Mouse (Mus musculus): ENCODE results near the gene Sec24a. TPM values are rescaled to one million over a fixed set of nuclear protein-coding genes. Genes with fewer than 3 reads are reported as not detected.
A peak's percentile ranks its signal among the peaks of the same experiment; 100 is the strongest.
"Not testable (repeated sequence)": the region's sequence is repeated elsewhere in the genome, so short reads cannot be mapped to it uniquely, and the experiment has no call there.

Gene Sec24a
- polyA plus RNA-seq, 1 experiment from 2014 or later: 18.1 TPM

DNA sequence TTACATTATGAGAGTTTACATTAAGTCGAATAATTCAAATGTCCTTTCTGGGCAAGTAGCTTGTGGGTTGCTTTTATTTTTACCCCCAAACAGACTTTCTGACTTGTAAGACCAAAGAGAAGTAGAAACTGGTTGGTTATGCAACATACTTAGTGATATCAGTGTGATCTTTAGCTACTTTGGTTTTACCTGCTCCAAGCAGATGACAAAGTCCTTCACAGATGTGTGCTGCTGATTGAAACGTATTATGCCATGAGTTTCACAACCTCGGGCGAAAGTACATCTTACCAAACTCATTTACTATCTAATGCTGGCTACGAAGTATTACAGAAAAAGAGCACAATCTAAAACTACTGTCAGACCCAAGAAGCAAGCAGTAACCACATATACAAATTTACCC lies 5.8 kb downstream of the Sec24a start:
- no peak for ATAC-seq (ENCODE audit: low FRiP score, low read depth)
- Histone ChIP-seq H3K27ac (no peak overlapping the region), H3K36me3 (peaks cover 3% of the 10 kb centered on the region; the same call in 1 of the 2 replicates), H3K9ac (no peak overlapping the region), H3K9me3 (no peaks in the 10 kb centered on the region), H3K4me2 (replicated peaks) (no peak overlapping the region), H3K4me1 (peaks cover 21% of the 10 kb centered on the region), H3K4me3 (no peak overlapping the region), H3K27me3 (0 out of 2 replicates have a peak, but pooled peaks cover 4% of the 10 kb centered on the region)
- WGBS: 92% methylated on average over 5 of the region's 5 CpGs

DNA sequence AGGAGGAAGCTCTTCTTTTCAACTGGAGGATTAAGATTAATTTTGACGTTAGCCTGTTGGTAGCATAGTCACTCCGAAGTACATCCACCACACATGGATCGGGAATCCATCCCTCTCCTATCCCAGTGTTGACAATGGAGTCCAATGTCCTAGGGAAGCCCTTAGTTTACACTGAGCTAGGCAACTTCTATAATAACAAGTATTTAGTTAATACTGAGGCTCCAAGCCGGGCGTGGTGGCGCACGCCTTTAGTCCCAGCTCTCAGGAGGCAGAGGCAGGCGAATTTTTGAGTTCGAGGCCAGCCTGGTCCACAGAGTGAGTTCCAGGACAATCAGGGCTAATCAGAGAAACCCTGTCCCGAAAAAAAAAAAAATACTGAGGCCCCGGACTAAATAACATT lies 6.4 kb downstream of the Sec24a start:
- no peak overlapping the region for H3K27ac ChIP-seq
- WGBS: 80% methylated on average over 11 of the region's 11 CpGs
- peak overlapping the region; percentile 97 for H3K9ac ChIP-seq
- H3K36me3 ChIP-seq: peaks cover 3% of the 10 kb centered on the region; the same call in 1 of the 2 replicates
- H3K27me3 ChIP-seq: 0 out of 2 replicates have a peak, but pooled peaks cover 4% of the 10 kb centered on the region
- H3K4me2 ChIP-seq (replicated peaks): peak overlapping the region; percentile 90
- no peaks in the 10 kb centered on the region for H3K9me3 ChIP-seq
- peaks cover 21% of the 10 kb centered on the region for H3K4me1 ChIP-seq
- H3K4me3 ChIP-seq: peak overlapping the region; percentile 100
- ATAC-seq (ENCODE audit: low FRiP score, low read depth): no peak

DNA sequence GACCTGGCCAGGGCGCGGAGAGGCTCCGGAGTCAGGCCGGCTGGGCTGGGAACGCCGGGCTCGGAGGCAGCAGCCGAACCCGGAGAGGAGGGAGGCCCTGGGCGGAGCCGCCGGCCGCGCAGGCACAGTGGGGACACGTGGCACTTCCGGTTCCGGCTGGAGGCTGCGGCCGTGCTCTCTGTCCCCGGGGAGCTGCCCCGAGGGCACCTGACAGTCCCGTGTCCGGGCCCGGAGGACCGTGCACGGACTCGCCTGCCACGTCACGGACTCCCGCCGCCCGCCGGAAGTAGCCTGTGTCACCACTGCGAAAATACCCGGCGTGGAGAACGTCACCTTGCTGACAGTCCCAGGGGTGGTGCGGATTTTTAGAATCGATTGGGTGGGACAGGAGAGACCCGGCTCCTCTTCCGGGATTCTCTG lies 7.1 kb downstream of the Sec24a start:
- Histone ChIP-seq H3K4me3 (peak overlapping the region; percentile 100), H3K4me1 (peaks cover 21% of the 10 kb centered on the region), H3K36me3 (peaks cover 3% of the 10 kb centered on the region; the same call in 1 of the 2 replicates), H3K4me2 (replicated peaks) (peak overlapping the region; percentile 90), H3K27me3 (0 out of 2 replicates have a peak, but pooled peaks cover 4% of the 10 kb centered on the region), H3K9ac (peak overlapping the region; percentile 97), H3K27ac (peak overlapping the region; percentile 61; the same call in 1 of the 2 replicates), H3K9me3 (no peaks in the 10 kb centered on the region)
- WGBS: under 1% methylated on average over 41 of the region's 41 CpGs
- peak; percentile 95 for ATAC-seq (ENCODE audit: low FRiP score, low read depth)

DNA sequence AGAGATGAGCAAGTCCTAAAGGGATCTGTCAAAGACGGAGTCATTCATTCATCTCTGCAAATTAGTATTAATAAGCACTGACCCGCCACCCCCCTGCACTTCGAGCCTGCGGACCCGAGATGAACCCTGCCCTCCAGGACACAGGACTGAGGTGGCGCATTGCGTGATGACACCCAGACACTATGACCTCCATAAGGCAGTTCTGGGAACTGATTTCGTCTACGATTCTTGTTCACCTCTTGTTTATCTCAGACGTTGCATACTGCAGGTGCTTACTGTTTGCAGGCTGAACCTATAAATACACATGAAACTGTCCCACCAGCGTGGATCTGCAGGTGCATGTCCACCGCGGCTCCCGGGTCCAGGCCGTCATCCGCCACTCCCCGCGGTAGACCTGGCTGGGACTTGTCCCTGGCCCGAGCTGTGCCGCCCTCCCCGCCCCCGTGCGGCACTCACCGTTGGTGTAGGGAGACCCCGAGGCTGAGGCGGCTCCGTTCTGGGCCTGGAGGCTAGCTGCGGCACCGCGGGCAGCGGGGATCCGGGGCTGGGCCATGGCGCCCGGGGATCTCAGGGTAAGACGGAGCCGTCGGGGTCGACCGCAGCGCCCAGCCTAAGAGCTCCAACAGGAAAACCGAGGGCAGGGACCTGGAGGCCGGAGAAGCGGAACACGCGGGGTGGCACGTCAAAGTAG lies 7.7 kb downstream of the Sec24a start:
- Histone ChIP-seq H3K9ac (peak overlapping the region; percentile 97), H3K4me3 (peak overlapping the region; percentile 100), H3K4me2 (replicated peaks) (peak overlapping the region; percentile 90), H3K9me3 (no peaks in the 10 kb centered on the region), H3K4me1 (peaks cover 21% of the 10 kb centered on the region), H3K36me3 (peaks cover 3% of the 10 kb centered on the region; the same call in 1 of the 2 replicates), H3K27ac (peak overlapping the region; percentile 10; the same call in 1 of the 2 replicates), H3K27me3 (0 out of 2 replicates have a peak, but pooled peaks cover 4% of the 10 kb centered on the region)
- peak; percentile 75 for ATAC-seq (ENCODE audit: low FRiP score, low read depth)
- WGBS: under 1% methylated on average over 46 of the region's 46 CpGs

DNA sequence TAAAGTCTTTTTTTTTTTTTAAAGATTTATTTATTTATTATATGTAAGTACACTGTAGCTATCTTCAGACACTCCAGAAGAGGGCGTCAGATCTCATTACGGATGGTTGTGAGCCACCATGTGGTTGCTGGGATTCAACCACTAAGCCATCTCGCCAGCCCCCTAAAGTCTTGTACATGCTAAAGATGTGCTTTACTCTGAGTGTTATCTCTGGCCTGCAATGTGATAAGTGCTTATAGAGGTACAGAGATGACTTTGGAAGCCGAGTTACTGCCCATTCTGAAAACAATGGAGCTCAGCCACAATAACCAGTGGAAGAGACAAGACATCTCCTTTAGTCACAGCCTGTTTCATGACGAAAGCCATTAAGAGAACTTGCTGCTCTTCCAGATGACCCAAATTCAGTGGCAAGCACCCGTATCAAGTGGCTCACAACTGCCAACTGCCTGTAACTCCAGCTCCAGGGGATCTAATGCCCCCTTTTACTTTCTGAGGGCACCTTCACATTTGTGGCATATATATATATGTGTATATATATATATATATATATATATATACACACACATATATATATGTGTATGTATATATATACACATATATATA lies 11.7 kb downstream of the Sec24a start:
- not testable (repeated sequence) for H3K9ac ChIP-seq; H3K4me3 ChIP-seq; ATAC-seq (ENCODE audit: low FRiP score, low read depth); H3K9me3 ChIP-seq; H3K4me2 ChIP-seq (replicated peaks); H3K27ac ChIP-seq; H3K27me3 ChIP-seq
- Histone ChIP-seq H3K4me1 (peaks cover 21% of the 10 kb centered on the region), H3K36me3 (peaks cover 15% of the 10 kb centered on the region)
- 83% methylated on average over 6 of the region's 6 CpGs for WGBS

DNA sequence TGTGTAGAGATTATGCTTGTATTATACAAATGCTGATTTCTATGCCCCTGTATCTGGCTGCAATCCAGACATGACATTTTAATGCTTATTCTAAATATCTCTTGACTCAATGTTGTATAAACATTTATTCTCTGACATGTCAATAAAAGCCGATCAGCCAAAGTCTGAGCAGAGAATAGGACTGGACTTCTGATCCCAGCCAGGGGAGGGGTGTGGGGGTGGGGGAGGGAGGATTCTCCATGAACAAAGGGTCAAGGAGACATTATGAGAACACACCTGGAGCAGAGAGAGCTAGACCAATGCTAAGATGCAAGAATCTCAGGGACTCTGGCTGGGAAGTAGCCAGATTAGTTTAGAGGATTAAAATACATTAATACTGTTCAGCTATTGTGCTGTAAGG lies 17.3 kb downstream of the Sec24a start:
- Histone ChIP-seq H3K4me2 (replicated peaks) (no peak overlapping the region), H3K9me3 (no peaks in the 10 kb centered on the region), H3K9ac (no peak overlapping the region), H3K4me1 (no peaks in the 10 kb centered on the region), H3K4me3 (no peak overlapping the region), H3K27ac (no peak overlapping the region), H3K27me3 (no peaks in the 10 kb centered on the region), H3K36me3 (peaks cover 47% of the 10 kb centered on the region)
- 90% methylated on average over 1 of the region's 1 CpGs for WGBS
- ATAC-seq (ENCODE audit: low FRiP score, low read depth): no peak

DNA sequence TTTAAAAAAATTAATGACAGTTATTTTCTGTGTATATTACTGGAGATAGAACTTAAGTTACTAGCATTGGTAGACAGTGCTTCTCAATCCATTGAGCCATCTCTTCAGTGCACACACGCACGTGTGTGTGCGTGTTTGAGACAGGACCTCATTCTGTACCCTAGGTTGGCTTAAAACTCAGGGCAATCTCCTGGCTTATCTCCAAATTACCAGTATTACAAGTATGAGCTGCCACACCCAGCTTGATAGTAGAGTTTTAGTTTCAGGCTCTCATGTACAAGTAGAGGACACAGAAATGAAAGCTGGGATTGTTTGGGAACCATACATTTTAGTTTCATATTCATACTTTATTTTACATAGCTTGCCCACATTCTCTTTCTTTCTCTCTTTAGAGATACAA lies 22.7 kb downstream of the Sec24a start:
- Histone ChIP-seq H3K9ac (no peak overlapping the region), H3K27ac (no peak overlapping the region), H3K4me3 (no peak overlapping the region), H3K9me3 (no peaks in the 10 kb centered on the region), H3K4me1 (no peaks in the 10 kb centered on the region; the same call in 1 of the 2 replicates), H3K4me2 (replicated peaks) (no peak overlapping the region), H3K36me3 (peaks cover 61% of the 10 kb centered on the region), H3K27me3 (no peaks in the 10 kb centered on the region)
- 94% methylated on average over 3 of the region's 3 CpGs for WGBS
- no peak for ATAC-seq (ENCODE audit: low FRiP score, low read depth)

DNA sequence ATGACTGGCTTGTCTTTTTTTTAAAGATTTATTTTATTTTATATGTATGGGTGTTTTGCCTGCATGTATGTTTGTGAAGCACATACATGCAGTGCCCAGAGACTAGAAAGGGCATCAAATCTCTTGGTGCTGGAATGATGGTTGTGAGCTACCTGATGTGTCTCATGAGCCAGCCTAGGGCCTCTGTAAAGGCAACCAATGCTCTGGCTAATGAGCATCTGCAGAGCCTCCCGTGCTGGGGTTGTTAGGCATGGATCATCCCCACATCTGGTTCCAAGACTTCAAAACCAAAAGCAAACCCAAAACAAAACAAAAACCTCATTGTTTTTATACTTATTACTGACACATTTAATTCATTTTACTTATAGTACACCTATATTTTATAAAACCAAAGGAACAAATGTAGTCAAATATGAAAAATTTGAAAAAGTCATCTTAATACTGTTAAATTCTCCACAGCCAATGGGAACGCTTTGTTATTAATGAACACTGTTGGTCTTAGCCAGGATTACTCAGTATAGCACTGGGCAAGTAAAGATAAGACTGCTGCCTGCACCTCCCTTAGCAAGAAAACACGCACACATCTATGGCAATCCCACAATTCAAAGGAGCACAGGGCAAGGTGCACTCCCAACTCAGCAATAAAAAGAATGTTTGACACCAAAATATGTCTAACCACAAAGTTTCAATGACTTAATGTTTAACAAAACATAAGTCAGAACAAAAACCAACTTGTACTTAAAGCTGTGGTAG lies 24.6 kb downstream of the Sec24a start:
- H3K27me3 ChIP-seq: no peaks in the 10 kb centered on the region
- H3K4me1 ChIP-seq: no peaks in the 10 kb centered on the region; the same call in 1 of the 2 replicates
- no peak overlapping the region for H3K4me2 ChIP-seq (replicated peaks)
- 83% methylated on average over 3 of the region's 3 CpGs for WGBS
- peaks cover 64% of the 10 kb centered on the region for H3K36me3 ChIP-seq
- H3K27ac ChIP-seq: no peak overlapping the region
- H3K9me3 ChIP-seq: no peaks in the 10 kb centered on the region
- ATAC-seq (ENCODE audit: low FRiP score, low read depth): no peak
- H3K4me3 ChIP-seq: no peak overlapping the region
- H3K9ac ChIP-seq: no peak overlapping the region

DNA sequence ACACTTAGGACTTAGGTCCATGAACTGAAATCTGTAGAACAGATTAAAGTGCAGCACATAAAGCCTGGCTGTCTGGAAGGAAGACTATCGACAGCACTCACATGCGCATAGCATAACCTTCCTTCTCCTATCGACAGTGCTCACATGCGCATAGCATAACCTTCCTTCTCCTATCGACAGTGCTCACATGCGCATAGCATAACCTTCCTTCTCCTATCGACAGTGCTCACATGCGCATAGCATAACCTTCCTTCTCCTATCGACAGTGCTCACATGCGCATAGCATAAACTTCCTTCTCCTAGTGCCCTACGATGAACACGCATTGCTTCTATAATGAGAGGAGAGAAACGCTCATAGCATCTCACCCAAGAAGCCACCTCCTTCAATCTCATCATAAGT lies 29.2 kb downstream of the Sec24a start:
- not testable (repeated sequence) for H3K27me3 ChIP-seq; H3K4me1 ChIP-seq; H3K9me3 ChIP-seq; H3K4me3 ChIP-seq; H3K9ac ChIP-seq; H3K27ac ChIP-seq; ATAC-seq (ENCODE audit: low FRiP score, low read depth); H3K4me2 ChIP-seq (replicated peaks)
- 97% methylated on average over 13 of the region's 13 CpGs for WGBS
- H3K36me3 ChIP-seq: peaks cover 66% of the 10 kb centered on the region

DNA sequence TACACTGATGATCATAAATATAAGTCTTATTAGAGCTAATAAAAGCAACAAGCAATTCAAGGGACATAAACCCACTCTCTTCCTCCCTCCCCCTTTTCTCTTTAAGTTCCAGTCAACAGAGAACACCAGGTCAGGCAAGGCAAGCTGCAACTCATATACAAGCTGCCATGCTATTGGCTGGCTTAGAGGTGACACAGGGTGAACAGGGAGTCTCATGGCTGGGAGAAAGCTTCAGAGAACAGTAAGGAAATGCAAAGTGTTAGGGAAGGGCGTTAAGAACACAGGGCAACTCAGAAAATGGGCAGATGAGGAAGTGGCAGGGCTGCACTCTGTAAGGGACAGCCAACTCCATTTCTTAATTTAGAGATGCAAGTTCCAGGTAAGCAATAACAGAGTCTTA lies 30.6 kb downstream of the Sec24a start:
- H3K36me3 ChIP-seq: peaks cover 64% of the 10 kb centered on the region
- H3K4me3 ChIP-seq: no peak overlapping the region
- H3K4me1 ChIP-seq: no peaks in the 10 kb centered on the region; the same call in 1 of the 2 replicates
- ATAC-seq (ENCODE audit: low FRiP score, low read depth): no peak
- no peaks in the 10 kb centered on the region for H3K27me3 ChIP-seq
- H3K9ac ChIP-seq: no peak overlapping the region
- H3K9me3 ChIP-seq: no peaks in the 10 kb centered on the region
- H3K4me2 ChIP-seq (replicated peaks): no peak overlapping the region
- no peak overlapping the region for H3K27ac ChIP-seq
- WGBS: 54% methylated on average over 1 of the region's 1 CpGs

DNA sequence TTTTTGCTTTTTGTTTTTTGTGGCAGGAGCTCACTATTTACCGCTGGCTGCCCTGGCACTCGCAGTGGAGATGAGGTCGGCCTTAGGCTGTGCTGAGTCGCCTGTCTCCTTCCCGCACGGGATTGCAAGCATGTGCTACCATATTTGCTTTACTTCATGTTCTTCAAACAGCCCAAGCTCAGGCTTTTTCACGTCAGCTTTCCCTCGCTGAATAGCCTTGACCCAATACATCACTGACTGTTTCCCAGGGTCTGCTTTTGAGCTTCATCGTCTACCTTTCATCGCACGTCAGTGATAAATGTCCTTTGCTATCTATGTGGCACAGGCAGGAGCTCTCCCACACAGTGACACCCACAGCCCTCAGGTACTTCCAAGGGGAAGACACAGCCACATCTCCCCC lies 42.4 kb downstream of the Sec24a start:
- H3K9me3 ChIP-seq: no peaks in the 10 kb centered on the region
- no peak overlapping the region for H3K27ac ChIP-seq
- 95% methylated on average over 11 of the region's 11 CpGs for WGBS
- no peak for ATAC-seq (ENCODE audit: low FRiP score, low read depth)
- no peak overlapping the region for H3K4me3 ChIP-seq
- H3K36me3 ChIP-seq: peaks cover 88% of the 10 kb centered on the region
- H3K4me1 ChIP-seq: no peaks in the 10 kb centered on the region
- H3K27me3 ChIP-seq: no peaks in the 10 kb centered on the region
- no peak overlapping the region for H3K4me2 ChIP-seq (replicated peaks)
- no peak overlapping the region for H3K9ac ChIP-seq

DNA sequence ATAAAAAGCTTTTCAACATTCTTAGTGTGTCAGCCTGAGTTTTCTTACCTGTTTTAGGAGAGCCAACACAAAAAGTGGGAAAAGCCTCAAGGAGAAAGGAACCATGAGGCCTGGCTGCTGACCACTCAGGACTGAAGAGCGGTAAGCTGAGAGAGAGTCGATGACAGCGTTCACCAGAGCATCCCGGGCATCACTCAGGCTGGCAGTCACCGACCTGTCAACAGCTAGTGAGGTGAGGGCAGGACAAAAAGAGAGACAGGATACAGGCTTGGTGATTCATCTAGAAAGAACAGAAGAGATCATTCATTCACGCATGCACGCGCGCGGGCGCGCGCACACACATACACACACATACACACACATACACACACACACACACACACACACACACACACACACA lies 56.4 kb downstream of the Sec24a start:
- Histone ChIP-seq H3K9ac (no peak overlapping the region), H3K27me3 (no peaks in the 10 kb centered on the region), H3K4me1 (no peaks in the 10 kb centered on the region), H3K4me3 (no peak overlapping the region), H3K27ac (no peak overlapping the region), H3K4me2 (replicated peaks) (no peak overlapping the region), H3K9me3 (no peaks in the 10 kb centered on the region), H3K36me3 (peaks cover 85% of the 10 kb centered on the region)
- 94% methylated on average over 13 of the region's 13 CpGs for WGBS
- no peak for ATAC-seq (ENCODE audit: low FRiP score, low read depth)
